Mouse (Mus musculus) brain, embryonic 18.5 days (tissue): Measurements from ENCODE around the gene Sowahb.
"Not testable (repeated sequence)": the region's sequence is repeated elsewhere in the genome, so short reads cannot be mapped to it uniquely, and the experiment has no call there.

Experiments used
- DNase-seq: peaks from one replicate; pipeline ENCODE4 v3.0.0-alpha.2; 2012; ENCODE audit warnings: low read depth, low spot score

Gene Sowahb

GRCm38 (mm10) chr5:93042831-93043687 lies 1.8 kb downstream of the Sowahb start:
- no peak for DNase-seq

GRCm38 (mm10) chr5:93042031-93042430 lies 2.8 kb downstream of the Sowahb start:
- no peak for DNase-seq

- DNase-seq, result no peak
Observed at GRCm38 (mm10) chr5:93041276-93041675, 3.5 kb downstream of the Sowahb start.

GRCm38 (mm10) chr5:93040095-93040494 lies 4.7 kb downstream of the Sowahb start:
- DNase-seq, result no peak

- no peak for DNase-seq
Observed at GRCm38 (mm10) chr5:93036254-93036653, 8.6 kb downstream of the Sowahb start.

GRCm38 (mm10) chr5:93035285-93035684 lies 9.5 kb downstream of the Sowahb start:
- no peak for DNase-seq

GRCm38 (mm10) chr5:93033087-93033870 lies 11.5 kb downstream of the Sowahb start:
- DNase-seq, result no peak

- DNase-seq, result no peak
Observed at GRCm38 (mm10) chr5:93032621-93033020, 12.2 kb downstream of the Sowahb start.

- DNase-seq, result no peak
Observed at GRCm38 (mm10) chr5:93030869-93031268, 14.0 kb downstream of the Sowahb start.

GRCm38 (mm10) chr5:93030411-93030810 lies 14.4 kb downstream of the Sowahb start:
- no peak for DNase-seq

GRCm38 (mm10) chr5:93027120-93027675 lies 17.6 kb downstream of the Sowahb start:
- no peak for DNase-seq

GRCm38 (mm10) chr5:93026437-93027119 lies 18.2 kb downstream of the Sowahb start:
- no peak for DNase-seq

- DNase-seq, result no peak
Observed at GRCm38 (mm10) chr5:93024754-93025280, 20.0 kb downstream of the Sowahb start.

GRCm38 (mm10) chr5:93022126-93022797 lies 22.6 kb downstream of the Sowahb start:
- no peak for DNase-seq

- no peak for DNase-seq
Observed at GRCm38 (mm10) chr5:93020024-93020666, 24.7 kb downstream of the Sowahb start.

GRCm38 (mm10) chr5:93019207-93019606 lies 25.6 kb downstream of the Sowahb start:
- DNase-seq, result not testable (repeated sequence)

- no peak for DNase-seq
Observed at GRCm38 (mm10) chr5:93017678-93018077, 27.1 kb downstream of the Sowahb start.

GRCm38 (mm10) chr5:93008256-93008655 lies 36.6 kb downstream of the Sowahb start:
- DNase-seq, result no peak

GRCm38 (mm10) chr5:93005815-93006341 lies 38.9 kb downstream of the Sowahb start:
- DNase-seq, result no peak

GRCm38 (mm10) chr5:93005229-93005814 lies 39.5 kb downstream of the Sowahb start:
- DNase-seq, result no peak
